Mouse (Mus musculus) activated CD4-positive, CD25-positive, alpha-beta regulatory T cell, adult 4 months (primary cell): ENCODE data around the gene Arl5b. TPM values are rescaled to one million over a fixed set of nuclear protein-coding genes. Genes with fewer than 3 reads are reported as not detected.

Experiments used
- ATAC-seq: one replicate; pipeline ENCODE4 v1.8.0; 2017
- polyA plus RNA-seq, 2 experiments: library from polyadenylated mRNA; unstranded; fragments of 100-300 nt; shearing (Covaris generic); gene quantifications; one replicate each; pipeline ENCODE4 v1.2.1; 2017

The Arl5b gene
- polyA plus RNA-seq, 2 experiments from 2014 or later = 10.3 to 13.5 TPM

DNA sequence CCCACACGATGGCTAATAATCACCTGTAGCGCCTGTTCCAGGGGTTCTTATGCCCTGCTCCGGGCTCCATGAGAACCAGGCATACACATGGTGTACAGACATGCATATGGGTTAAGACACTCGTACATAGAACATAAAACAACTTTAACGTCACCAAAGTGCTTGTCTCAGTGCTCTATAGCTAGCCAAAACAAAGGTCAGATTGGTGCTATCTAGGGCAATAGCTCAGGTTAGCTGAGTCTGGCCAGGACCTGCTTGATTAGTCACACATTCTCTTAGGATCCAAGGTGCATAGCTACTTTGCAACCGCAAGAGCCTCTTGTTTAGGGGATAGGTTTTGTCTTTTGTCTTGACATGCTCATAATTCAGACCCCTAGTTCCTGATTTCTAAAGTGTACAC lies 63.5 kb downstream of the Arl5b start:
- no peak for ATAC-seq

DNA sequence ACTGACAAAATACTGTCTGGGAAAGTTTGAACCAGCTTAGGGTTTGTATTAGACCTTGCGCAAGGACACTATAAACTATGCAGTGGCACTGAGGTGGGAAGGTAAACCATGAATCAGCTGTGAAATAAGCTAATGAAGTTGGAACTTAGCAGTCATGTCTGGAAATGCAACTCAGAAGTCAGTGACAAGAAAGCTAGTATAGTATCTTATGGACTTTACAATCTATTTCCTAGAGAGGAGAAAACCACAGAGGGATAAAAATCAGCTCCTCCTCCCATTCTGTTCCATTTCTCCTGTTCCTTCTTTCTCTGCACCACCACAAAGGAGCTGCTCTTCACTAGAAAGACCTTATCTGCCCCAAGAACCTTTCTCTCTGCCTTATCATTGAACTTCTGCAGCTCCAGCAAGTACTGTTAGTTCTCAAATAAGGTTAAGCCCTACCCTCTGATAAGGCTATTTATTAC lies 72.1 kb downstream of the Arl5b start:
- no peak for ATAC-seq

Other genes starting within 250 kb of the Arl5b start
- 10 to 100 TPM; 16.6 to 29.7 TPM for gene Nsun6, start 5.7 kb downstream of the Arl5b start, polyA plus RNA-seq